Mouse (Mus musculus) brain, adult 2 months (tissue): ENCODE data around the gene Fetub.
"Not testable (repeated sequence)": the region's sequence is repeated elsewhere in the genome, so short reads cannot be mapped to it uniquely, and the experiment has no call there.

Source experiments
- DNase-seq: peaks from one replicate; pipeline ENCODE4 v3.0.0; 2011; ENCODE audit warnings: low read depth, low spot score

The Fetub gene

GRCm38 (mm10) chr16:22909290-22909689 is 8.8 kb upstream of the Fetub start:
- DNase-seq = no peak

- no peak for DNase-seq
Measured at GRCm38 (mm10) chr16:22911986-22912385, 6.1 kb upstream of the Fetub start.

- no peak for DNase-seq
Measured at GRCm38 (mm10) chr16:22912886-22913285, 5.2 kb upstream of the Fetub start.

- no peak for DNase-seq
Measured at GRCm38 (mm10) chr16:22914276-22914675, 3.9 kb upstream of the Fetub start.

GRCm38 (mm10) chr16:22918664-22919312 is 654 bp downstream of the Fetub start:
- DNase-seq = no peak

- no peak for DNase-seq
Measured at GRCm38 (mm10) chr16:22919971-22920854, 2.1 kb downstream of the Fetub start.

GRCm38 (mm10) chr16:22921761-22922160 is 3.6 kb downstream of the Fetub start:
- DNase-seq = no peak

GRCm38 (mm10) chr16:22922433-22922832 is 4.3 kb downstream of the Fetub start:
- no peak for DNase-seq

- peak; percentile 35 for DNase-seq
Measured at GRCm38 (mm10) chr16:22929575-22929974, 11.4 kb downstream of the Fetub start.

- DNase-seq = no peak
Measured at GRCm38 (mm10) chr16:22931431-22932200, 13.5 kb downstream of the Fetub start.

GRCm38 (mm10) chr16:22937631-22938030 is 19.5 kb downstream of the Fetub start:
- DNase-seq = no peak

- no peak for DNase-seq
Measured at GRCm38 (mm10) chr16:22938541-22938940, 20.4 kb downstream of the Fetub start.

- DNase-seq = no peak
Measured at GRCm38 (mm10) chr16:22939120-22939695, 21.1 kb downstream of the Fetub start.

GRCm38 (mm10) chr16:22941825-22942476 is 23.8 kb downstream of the Fetub start:
- not testable (repeated sequence) for DNase-seq

GRCm38 (mm10) chr16:22947371-22947770 is 29.2 kb downstream of the Fetub start:
- DNase-seq = no peak

- DNase-seq = no peak
Measured at GRCm38 (mm10) chr16:22950840-22951395, 32.8 kb downstream of the Fetub start, which contains the start of gene Hrg. TSS of gene Hrg (plus strand) at chr16:22951072.

- DNase-seq = no peak
Measured at GRCm38 (mm10) chr16:22953069-22953468, 34.9 kb downstream of the Fetub start.

- DNase-seq = no peak
Measured at GRCm38 (mm10) chr16:22955397-22956084, 37.4 kb downstream of the Fetub start.

GRCm38 (mm10) chr16:22956085-22956439 is 37.9 kb downstream of the Fetub start:
- no peak for DNase-seq

GRCm38 (mm10) chr16:22961073-22961472 is 42.9 kb downstream of the Fetub start:
- no peak for DNase-seq
